Mouse (Mus musculus) midbrain, embryonic 13.5 days (tissue): ENCODE measurements around the gene 4933403O08Rik. TPM values are rescaled to one million over a fixed set of nuclear protein-coding genes. Genes with fewer than 3 reads are reported as not detected.

Source experiments
- ATAC-seq: fragments of 200-750 bp; cut with Nextera tagmentation; 2 replicates; pipeline ENCODE4 v1.8.0; 2017; ENCODE audit warnings: mild to moderate bottlenecking, moderate TSS enrichment, moderate library complexity
- H3K27ac ChIP-seq: fragments of 300-500 bp; sonication (generic); 2 replicates; pipeline ENCODE4 v1.5.1; 2015; ENCODE audit warnings: inconsistent platforms, mild to moderate bottlenecking, moderate library complexity
- H3K27me3 ChIP-seq: fragments of 300-500 bp; sonication (generic); 2 replicates; pipeline ENCODE4 v1.6.1; 2015; ENCODE audit warnings: mild to moderate bottlenecking, inconsistent platforms
- H3K36me3 ChIP-seq: fragments of 300-500 bp; sonication (generic); 2 replicates; pipeline ENCODE4 v1.6.1; 2015; ENCODE audit warnings: mild to moderate bottlenecking, inconsistent platforms
- H3K4me1 ChIP-seq: fragments of 300-500 bp; sonication (generic); replicated peaks from 2 replicates; pipeline ENCODE4 v1.6.1; 2015; ENCODE audit warnings: inconsistent platforms
- H3K4me2 ChIP-seq: fragments of 300-500 bp; sonication (generic); replicated peaks from 2 replicates; pipeline ENCODE4 v1.6.1; 2015; ENCODE audit warnings: moderate library complexity, mild to moderate bottlenecking, inconsistent platforms
- H3K4me3 ChIP-seq: fragments of 300-500 bp; sonication (generic); replicated peaks from 2 replicates; pipeline ENCODE4 v1.5.1; 2015; ENCODE audit warnings: mild to moderate bottlenecking, inconsistent platforms
- H3K9ac ChIP-seq: fragments of 300-500 bp; sonication (generic); replicated peaks from 2 replicates; pipeline ENCODE4 v1.6.1; 2015; ENCODE audit warnings: mild to moderate bottlenecking, inconsistent platforms
- H3K9me3 ChIP-seq: fragments of 300-500 bp; sonication (generic); 2 replicates; pipeline ENCODE4 v1.6.1; 2016; ENCODE audit warnings: mild to moderate bottlenecking, inconsistent platforms
- WGBS: fragments of 180-500 bp; shearing (Covaris S2); methylation state at CpG from one replicate; pipeline ENCODE4 v1.1.7; 2015; 5-methylcytosine and 5-hydroxymethylcytosine counted together
- polyA plus RNA-seq: library from polyadenylated mRNA; unstranded; fragments of >200 nt; fragmentation: Nextera tagmentation; extraction: Ambion mirVana; gene quantifications from 2 replicates; pipeline ENCODE4 v1.2.1, GENCODE M21; 2015

4933403O08Rik gene
- polyA plus RNA-seq: 0.34 TPM in 1 of 2 replicates, not detected in the other

GRCm38 (mm10) chrX:112238749-112239148, at the start of gene 4933403O08Rik:
Gene 4933403O08Rik (plus strand): TSS chrX:112239049.
- H3K4me2 ChIP-seq: no peak within 1 kb of the TSS
- no peaks in the 10 kb centered on the region for H3K4me1 ChIP-seq
- H3K27ac ChIP-seq: no peak within 1 kb of the TSS
- no peaks in the 10 kb centered on the region for H3K27me3 ChIP-seq
- no peak within 1 kb of the TSS for H3K9ac ChIP-seq
- H3K9me3 ChIP-seq: no peaks in the 10 kb centered on the region
- ATAC-seq: no peak
- H3K4me3 ChIP-seq: no peak within 1 kb of the TSS
- WGBS: 96% methylated on average over 3 of the region's 3 CpGs
- H3K36me3 ChIP-seq: no peaks in the 10 kb centered on the region

- H3K4me1 ChIP-seq: no peaks in the 10 kb centered on the region
- 83% methylated on average over 1 of the region's 1 CpGs for WGBS
- no peak overlapping the region for H3K27ac ChIP-seq
- ATAC-seq: no peak
- H3K27me3 ChIP-seq: no peaks in the 10 kb centered on the region
- no peaks in the 10 kb centered on the region for H3K9me3 ChIP-seq
- no peaks in the 10 kb centered on the region for H3K36me3 ChIP-seq
- H3K9ac ChIP-seq: no peak overlapping the region
- no peak overlapping the region for H3K4me3 ChIP-seq
- H3K4me2 ChIP-seq: no peak overlapping the region
Observed at GRCm38 (mm10) chrX:112242916-112243315, 4.1 kb downstream of the 4933403O08Rik start.

DNA sequence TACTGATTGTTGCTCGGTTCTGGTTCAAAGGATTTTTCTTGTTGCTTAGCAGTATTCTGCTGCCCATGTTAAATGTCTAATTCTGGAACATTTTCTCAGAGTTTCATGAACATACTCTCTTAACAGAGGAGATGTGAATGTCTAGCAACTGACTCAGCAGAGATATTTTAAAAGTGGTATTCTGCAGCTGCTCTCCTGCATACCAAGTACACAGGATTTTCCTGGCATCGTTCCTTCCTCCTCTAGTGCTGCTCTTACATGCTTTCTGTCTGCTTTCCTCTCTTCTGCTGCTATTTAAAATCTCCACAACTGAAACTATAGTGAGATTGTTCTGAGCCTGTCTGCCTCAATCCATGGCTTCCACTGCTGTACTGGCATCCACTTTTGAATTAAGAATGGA, 16.7 kb downstream of the 4933403O08Rik start:
- Histone ChIP-seq H3K27me3 (no peaks in the 10 kb centered on the region), H3K4me2 (no peak overlapping the region), H3K4me1 (no peaks in the 10 kb centered on the region), H3K9ac (no peak overlapping the region), H3K36me3 (no peaks in the 10 kb centered on the region), H3K9me3 (no peaks in the 10 kb centered on the region), H3K27ac (no peak overlapping the region), H3K4me3 (no peak overlapping the region)
- 78% methylated on average over 2 of the region's 2 CpGs for WGBS
- ATAC-seq: no peak

GRCm38 (mm10) chrX:112273550-112273949, 34.7 kb downstream of the 4933403O08Rik start:
- no peaks in the 10 kb centered on the region for H3K27me3 ChIP-seq
- H3K9ac ChIP-seq: no peak overlapping the region
- WGBS: 93% methylated on average over 1 of the region's 1 CpGs
- H3K4me3 ChIP-seq: no peak overlapping the region
- no peaks in the 10 kb centered on the region for H3K36me3 ChIP-seq
- no peaks in the 10 kb centered on the region for H3K9me3 ChIP-seq
- no peak overlapping the region for H3K27ac ChIP-seq
- H3K4me1 ChIP-seq: no peaks in the 10 kb centered on the region
- no peak for ATAC-seq
- H3K4me2 ChIP-seq: no peak overlapping the region

Other genes starting within 250 kb of the 4933403O08Rik start
- 0.71 and 1.9 TPM in 2 replicates for gene Tex16, start 228.0 kb upstream of the 4933403O08Rik start, polyA plus RNA-seq
- 32.4 and 33.8 TPM in 2 replicates for gene Apool, start 72.3 kb downstream of the 4933403O08Rik start, polyA plus RNA-seq
- gene Satl1, start 167.7 kb downstream of the 4933403O08Rik start, polyA plus RNA-seq: not detected in 2 replicates